In the genomic region with DNA sequence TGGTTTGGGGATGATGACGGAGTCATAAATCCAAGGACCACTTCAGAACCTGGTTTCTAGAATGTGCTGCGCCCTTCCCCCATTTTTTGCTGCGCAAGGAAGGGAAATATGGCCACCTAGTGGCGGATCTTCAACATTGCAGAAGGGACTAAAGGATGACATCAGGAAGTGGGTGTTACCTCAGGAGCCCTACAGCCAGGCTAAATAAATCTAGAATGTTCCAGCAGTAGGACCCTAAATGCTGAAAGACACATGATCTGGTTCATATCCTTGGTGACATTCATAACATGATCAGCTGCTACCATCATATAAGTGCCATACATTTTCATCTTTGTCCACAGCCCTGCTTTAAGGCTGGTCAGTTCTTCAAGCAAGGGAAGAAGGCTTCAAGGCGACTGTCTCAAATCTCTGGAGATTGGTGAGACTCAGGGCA, we compare ENCODE assay signal across 7 mouse cellular contexts. TPM values are rescaled to one million over a fixed set of nuclear protein-coding genes. Genes with fewer than 3 reads are reported as not detected.
DNase-seq lines count a peak whose midpoint lies in the region; ATAC-seq lines count a peak whose summit lies in the region.
"Not testable (repeated sequence)": the region's sequence is repeated elsewhere in the genome, so short reads cannot be mapped to it uniquely, and the experiment has no call there.

A gene (plus strand): TSS at position 383 of the 433 bp plus-strand sequence.

- H3K9me3 ChIP-seq in embryonic facial prominence, embryonic 10.5 days; intestine, embryonic 16.5 days (ENCODE audit: control insufficient read depth, low read length): not testable (repeated sequence)

- H3K36me3 ChIP-seq in embryonic facial prominence, embryonic 10.5 days (replicated peaks): peaks cover 35% of the 10 kb centered on the region
- H3K36me3 ChIP-seq in intestine, embryonic 16.5 days (ENCODE audit: control insufficient read depth, insufficient read depth, low read length): not testable (repeated sequence)

- H3K27me3 ChIP-seq in embryonic facial prominence, embryonic 10.5 days (replicated peaks; ENCODE audit: low read depth, poor library complexity, severe bottlenecking); intestine, embryonic 16.5 days (replicated peaks; ENCODE audit: control insufficient read depth, insufficient read depth, low read length): not testable (repeated sequence)

- not testable (repeated sequence) for H3K4me1 ChIP-seq in embryonic facial prominence, embryonic 10.5 days; intestine, embryonic 16.5 days (ENCODE audit: control insufficient read depth, insufficient read depth, low read length)

- 0 out of 2 replicates have a peak, but pooled peaks have one; percentile 30 for ATAC-seq in intestine, embryonic 16.5 days
- ATAC-seq in megakaryocyte-erythroid progenitor cell, adult 5-6 weeks (replicated peaks; ENCODE audit: low FRiP score, low TSS enrichment, poor library complexity, severe bottlenecking): peak; percentile 80

- H3K4me2 ChIP-seq in intestine, embryonic 16.5 days (ENCODE audit: low read depth, low read length): peak within 1 kb of the TSS; percentile 58

- WGBS in embryonic facial prominence, embryonic 10.5 days: 26% methylated on average over 5 of the region's 5 CpGs
- 4% methylated on average over 3 of the region's 5 CpGs for WGBS in intestine, embryonic 16.5 days

- H3K4me3 ChIP-seq in embryonic facial prominence, embryonic 10.5 days: peak within 1 kb of the TSS; percentile 69
- peak within 1 kb of the TSS; percentile 53 for H3K4me3 ChIP-seq in intestine, embryonic 16.5 days (ENCODE audit: low read length)

- peak within 1 kb of the TSS; percentile 82 for H3K27ac ChIP-seq in embryonic facial prominence, embryonic 10.5 days (replicated peaks)
- not testable (repeated sequence) for H3K27ac ChIP-seq in intestine, embryonic 16.5 days (ENCODE audit: low read length)

- DNase-seq in adrenal gland, postnatal 14 days: peak; percentile 66
- DNase-seq in embryonic facial prominence, embryonic 10.5 days (ENCODE audit: low spot score): peak; percentile 29
- DNase-seq in heart, adult 11 months: peak; percentile 91
- peak in 1 of 2 experiments; percentile 75 for DNase-seq in left cerebral cortex, postnatal 25 days (ENCODE audit: low spot score in 2 of 2)
- peak; percentile 33 for DNase-seq in right cerebral cortex, postnatal 25 days

- peak within 1 kb of the TSS; percentile 64 for H3K9ac ChIP-seq in intestine, embryonic 16.5 days (ENCODE audit: low read depth, low read length)

- intact Hi-C loops in left cerebral cortex, postnatal 25 days (cut with DNase I): loop anchor here (5.0 to 10.0 kb wide), 2 partner anchors 35 to 52 kb away; a partner anchor contains a TSS

RNA-seq across cellular contexts. Expression of the gene that starts here (rescaled TPM):
- total RNA-seq in adrenal gland, postnatal 14 days (2021): 17.7 and 18.7 TPM in 2 replicates
- 49.2 and 52.8 TPM in 2 replicates for polyA plus RNA-seq in embryonic facial prominence, embryonic 10.5 days (2016; fragmentation: Nextera tagmentation; extraction: Ambion mirVana)
- 21.9 and 24.8 TPM in 2 replicates for polyA plus RNA-seq in intestine, embryonic 16.5 days (2015; fragmentation: Nextera tagmentation; extraction: Ambion mirVana)
- 10 to 100 TPM; 66.6 to 71.0 TPM for total RNA-seq in left cerebral cortex, postnatal 25 days (2021)
- 15.2 and 26.2 TPM in 2 replicates for total RNA-seq in megakaryocyte-erythroid progenitor cell, adult 5-6 weeks (2014; fragmentation: Nextera tagmentation)
- total RNA-seq in megakaryocyte-erythroid progenitor cell, adult 5-6 weeks (2017): 26.1 and 32.1 TPM in 2 replicates
